15 mouse cellular contexts compared by ENCODE assay signal in genomic region chr13:100532788-100533365, GRCm38 (mm10). TPM values are rescaled to one million over a fixed set of nuclear protein-coding genes. Genes with fewer than 3 reads are reported as not detected.
DNase-seq lines count a peak whose midpoint lies in the region; ATAC-seq and TF ChIP-seq lines count a peak whose summit lies in the region.
"Had no signal": no experiment of that assay in that cellular context is flagged by ENCODE, and none has a peak within 500 bp of the region (broad histone marks: within the 10 kb centered on the region; RNA-seq: fewer than 3 reads in every experiment).

No protein-coding gene starts in this region.

- TF ChIP-seq POLR2A in small intestine, adult 2 months (IDR thresholded peaks at IDR 0.05; ENCODE audit: low read depth, low read length), result no peak

- intact Hi-C loops in heart, postnatal 10 days (cut with DNase I), result no loop called here
- intact Hi-C loops in left cerebral cortex, postnatal 10 days (cut with DNase I), result no loop called here

- no peaks in the 10 kb centered on the region for H3K9me3 ChIP-seq in liver, embryonic 16.5 days (replicated peaks; ENCODE audit: control insufficient read depth, low read length)
- no peaks in the 10 kb centered on the region for H3K9me3 ChIP-seq in midbrain, postnatal 0 days (ENCODE audit: low read length)
- H3K9me3 ChIP-seq: midbrain, embryonic 15.5 days; neural tube, embryonic 12.5 days had no signal

- H3K27ac ChIP-seq in liver, embryonic 16.5 days (ENCODE audit: low read length), result peak overlapping the region; percentile 68
- H3K27ac ChIP-seq in small intestine, adult 2 months (ENCODE audit: insufficient read depth, low read depth, low read length), result peak overlapping the region; percentile 97
- no peak overlapping the region for H3K27ac ChIP-seq in midbrain, postnatal 0 days (ENCODE audit: low read depth, low read length)
- H3K27ac ChIP-seq: midbrain, embryonic 15.5 days; neural tube, embryonic 12.5 days had no signal

- no peaks in the 10 kb centered on the region for H3K27me3 ChIP-seq in liver, embryonic 16.5 days (ENCODE audit: control insufficient read depth, insufficient read depth, low read depth, low read length)
- no peaks in the 10 kb centered on the region for H3K27me3 ChIP-seq in small intestine, adult 2 months (ENCODE audit: control insufficient read depth, insufficient read depth, low read length)
- no peaks in the 10 kb centered on the region for H3K27me3 ChIP-seq in midbrain, postnatal 0 days (ENCODE audit: insufficient read depth, low read length)
- H3K27me3 ChIP-seq: midbrain, embryonic 15.5 days; neural tube, embryonic 12.5 days; Patski had no signal

- H3K4me3 ChIP-seq in liver, embryonic 16.5 days (ENCODE audit: low read depth, low read length), result no peak overlapping the region
- H3K4me3 ChIP-seq in small intestine, adult 2 months (ENCODE audit: low read depth, low read length), result no peak overlapping the region
- no peak overlapping the region for H3K4me3 ChIP-seq in midbrain, postnatal 0 days (ENCODE audit: low read depth, low read length)
- H3K4me3 ChIP-seq: midbrain, embryonic 15.5 days; neural tube, embryonic 12.5 days had no signal

- no peak for TF ChIP-seq CTCF in small intestine, adult 2 months (IDR thresholded peaks at IDR 0.05; ENCODE audit: extremely low read depth, insufficient read length, insufficient replicate concordance, low read depth, low read length)
- no peak for TF ChIP-seq CTCF in midbrain, postnatal 0 days (IDR thresholded peaks at IDR 0.05)

- ATAC-seq in liver, embryonic 16.5 days (ENCODE audit: low read depth), result peak; percentile 92
- ATAC-seq in midbrain, postnatal 0 days (ENCODE audit: low FRiP score), result no peak
- ATAC-seq: forebrain, embryonic 14.5 days; midbrain, embryonic 15.5 days; Patski had no signal

- H3K4me2 ChIP-seq in liver, embryonic 16.5 days (ENCODE audit: low read depth, low read length), result 0 out of 2 replicates have a peak overlapping the region, but pooled peaks have one; percentile 6
- no peak overlapping the region for H3K4me2 ChIP-seq in midbrain, postnatal 0 days (ENCODE audit: low read depth, low read length, poor library complexity, severe bottlenecking)
- H3K4me2 ChIP-seq: midbrain, embryonic 15.5 days; neural tube, embryonic 12.5 days had no signal

- peak; percentile 85 for DNase-seq in heart, adult 11 months
- no peak for DNase-seq in heart, postnatal 4 days
- DNase-seq in adipocyte (ENCODE audit: low spot score), result peak; percentile 10
- DNase-seq in midbrain, postnatal 0 days (ENCODE audit: low spot score), result no peak
- no peak for DNase-seq in heart, postnatal 10 days
- no peak for DNase-seq in left cerebral cortex, postnatal 10 days (ENCODE audit: extremely low spot score in 1 of 2, low spot score in 2 of 2)
- DNase-seq: cerebellum, adult 11-12 months; left cerebral cortex, postnatal 4 days; spleen, adult 18-20 months had no signal

- H3K9ac ChIP-seq in liver, embryonic 16.5 days (ENCODE audit: low read depth, low read length), result no peak overlapping the region
- H3K9ac ChIP-seq in midbrain, postnatal 0 days (replicated peaks; ENCODE audit: low read length, poor library complexity, severe bottlenecking), result no peak overlapping the region
- H3K9ac ChIP-seq: midbrain, embryonic 15.5 days; neural tube, embryonic 12.5 days had no signal

- H3K36me3 ChIP-seq in liver, embryonic 16.5 days (ENCODE audit: control insufficient read depth, insufficient read depth), result no peaks in the 10 kb centered on the region; the same call in 1 of the 2 replicates
- peaks cover 24% of the 10 kb centered on the region for H3K36me3 ChIP-seq in small intestine, adult 2 months (ENCODE audit: control insufficient read depth, insufficient read depth, low read length)
- no peaks in the 10 kb centered on the region for H3K36me3 ChIP-seq in midbrain, postnatal 0 days (ENCODE audit: insufficient read depth, low read length)
- H3K36me3 ChIP-seq: midbrain, embryonic 15.5 days; neural tube, embryonic 12.5 days had no signal

- H3K4me1 ChIP-seq in liver, embryonic 16.5 days (ENCODE audit: control insufficient read depth, low read depth, low read length), result no peaks in the 10 kb centered on the region; the same call in 1 of the 2 replicates
- peaks cover 12% of the 10 kb centered on the region; the same call in 1 of the 2 replicates for H3K4me1 ChIP-seq in small intestine, adult 2 months (ENCODE audit: control insufficient read depth, insufficient read depth, insufficient read length, low read length)
- H3K4me1 ChIP-seq in midbrain, postnatal 0 days (ENCODE audit: insufficient read depth, low read length), result no peaks in the 10 kb centered on the region
- H3K4me1 ChIP-seq: midbrain, embryonic 15.5 days; neural tube, embryonic 12.5 days had no signal

- 30% methylated on average over 6 of the region's 6 CpGs for WGBS in liver, embryonic 16.5 days (ENCODE audit: insufficient replicate concordance)
- 10% methylated on average over 6 of the region's 6 CpGs for WGBS in small intestine, adult 2 months
- WGBS in midbrain, postnatal 0 days, result 74% methylated on average over 6 of the region's 6 CpGs

RNA-seq across cellular contexts. Expression of gene Ocln, which starts 19.6 kb away (rescaled TPM):
- total RNA-seq in heart, postnatal 4 days (2021), result 1 to 10 TPM; 1.6 TPM
- 12.9 and 15.1 TPM in 2 replicates for polyA plus RNA-seq in liver, embryonic 16.5 days (2015; fragmentation: Nextera tagmentation; extraction: Ambion mirVana)
- 7.4 and 23.3 TPM in 2 replicates for polyA plus RNA-seq in small intestine, adult 2 months (2012; rRNA removed)
- total RNA-seq in midbrain, postnatal 0 days (2014; rRNA removed), result 12.4 and 12.7 TPM in 2 replicates
- polyA plus RNA-seq in midbrain, postnatal 0 days (2015; fragmentation: Nextera tagmentation; extraction: Ambion mirVana), result 9.0 and 9.7 TPM in 2 replicates
- total RNA-seq in heart, postnatal 10 days (2021), result 1 to 10 TPM in 1 of 2 experiments, under 1 TPM in 1; 0.94 to 1.2 TPM
- 1 to 10 TPM; 9.5 to 9.6 TPM for total RNA-seq in left cerebral cortex, postnatal 10 days (2021)

RNA-seq across cellular contexts. Expression of gene Gtf2h2, which starts 40.5 kb away (rescaled TPM):
- total RNA-seq in heart, postnatal 4 days (2021), result 10 to 100 TPM; 28.5 to 32.7 TPM
- polyA plus RNA-seq in liver, embryonic 16.5 days (2015; fragmentation: Nextera tagmentation; extraction: Ambion mirVana), result 20.0 and 22.3 TPM in 2 replicates
- 4.3 and 9.1 TPM in 2 replicates for polyA plus RNA-seq in small intestine, adult 2 months (2012; rRNA removed)
- total RNA-seq in midbrain, postnatal 0 days (2014; rRNA removed), result 25.0 and 28.2 TPM in 2 replicates
- polyA plus RNA-seq in midbrain, postnatal 0 days (2015; fragmentation: Nextera tagmentation; extraction: Ambion mirVana), result 58.5 and 58.9 TPM in 2 replicates
- total RNA-seq in heart, postnatal 10 days (2021), result 10 to 100 TPM; 22.6 to 25.2 TPM
- total RNA-seq in left cerebral cortex, postnatal 10 days (2021), result 10 to 100 TPM; 42.8 to 44.2 TPM

Comparison
In these comparisons a context has a peak if more than half of its experiments do, and no peak if none do; other contexts are left out.
1. DNase-seq: peak in heart, adult 11 months (single experiment) and adipocyte (single experiment); none in heart, postnatal 4 days (single experiment), midbrain, postnatal 0 days (single experiment), heart, postnatal 10 days (0 of 2) and left cerebral cortex, postnatal 10 days (0 of 2).